Mouse (Mus musculus) spleen, adult 2 months (tissue): ENCODE measurements around the gene Syna.

Source experiments
- CTCF ChIP-seq: fragments of 200-500 bp; IDR thresholded peaks from 2 replicates; pipeline ENCODE4 v1.5.1; 2011; ENCODE audit warnings: mild to moderate bottlenecking, inconsistent platforms; ENCODE audit not compliant: insufficient read depth, insufficient read length, insufficient replicate concordance; ENCODE audit errors: extremely low read depth
- POLR2A ChIP-seq: fragments of 200-500 bp; IDR thresholded peaks from 2 replicates; pipeline ENCODE4 v1.6.1; 2011; ENCODE audit warnings: low read depth, low read length, inconsistent platforms

GRCm38 (mm10) chr5:134539891-134540290 lies 20.1 kb downstream of the Syna start:
- no peak for TF ChIP-seq CTCF
- TF ChIP-seq POLR2A: no peak
